Mouse (Mus musculus) G1E (cell line): Measurements from ENCODE around the gene Lrba. TPM values are rescaled to one million over a fixed set of nuclear protein-coding genes. Genes with fewer than 3 reads are reported as not detected.

ENCODE experiments used
- ATAC-seq: 2 replicates; pipeline ENCODE4 v1.8.0; 2016; ENCODE audit warnings: mild to moderate bottlenecking; ENCODE audit not compliant: insufficient number of reproducible peaks, poor library complexity, low FRiP score, severe bottlenecking; ENCODE audit errors: extremely low read depth
- DNase-seq: peaks from one replicate; pipeline ENCODE4 v3.0.0; 2012; ENCODE audit warnings: low spot score
- H3K27me3 ChIP-seq: 2 replicates; pipeline ENCODE4 v1.6.1; 2012; ENCODE audit warnings: mild to moderate bottlenecking, low read length, inconsistent platforms; ENCODE audit not compliant: insufficient read depth
- H3K36me3 ChIP-seq: replicated peaks from 2 replicates; pipeline ENCODE3; 2012; ENCODE audit warnings: mild to moderate bottlenecking, inconsistent platforms
- H3K4me1 ChIP-seq: 2 replicates; pipeline ENCODE4 v1.6.1; 2012; ENCODE audit warnings: low read depth, low read length, inconsistent platforms, mixed read lengths; ENCODE audit not compliant: insufficient read depth
- H3K4me3 ChIP-seq: 2 replicates; pipeline ENCODE4 v1.5.1; 2012; ENCODE audit warnings: low read depth, mild to moderate bottlenecking, inconsistent platforms, low read length, moderate library complexity, mixed read lengths
- H3K9me3 ChIP-seq: replicated peaks from 2 replicates; pipeline ENCODE4 v1.6.1; 2012; ENCODE audit warnings: inconsistent platforms
- CTCF ChIP-seq: IDR thresholded peaks from 2 replicates; pipeline ENCODE4 v1.5.1; 2012; ENCODE audit warnings: low read depth, low read length, inconsistent platforms, mixed read lengths
- GATA1 ChIP-seq: IDR thresholded peaks from 2 replicates; pipeline ENCODE4 v1.6.1; 2012; ENCODE audit warnings: borderline replicate concordance, low read length, inconsistent platforms, mixed read lengths
- GATA2 ChIP-seq: IDR thresholded peaks from 2 replicates; pipeline ENCODE4 v1.6.1; 2012; ENCODE audit warnings: low read depth, low read length, inconsistent platforms, borderline replicate concordance
- POLR2AphosphoS5 ChIP-seq: IDR thresholded peaks from 2 replicates; pipeline ENCODE4 v1.6.1; 2012; ENCODE audit warnings: low read depth, low read length, inconsistent platforms; ENCODE audit not compliant: insufficient replicate concordance
- TAL1 ChIP-seq: conservative IDR thresholded peaks from 2 replicates; pipeline ENCODE4 v1.6.1; 2012; ENCODE audit warnings: low read depth, low read length, inconsistent platforms, mixed read lengths
- polyA plus RNA-seq: library from polyadenylated mRNA; stranded (reverse); fragments of >175 nt; gene quantifications from 2 replicates; pipeline ENCODE4 v1.2.3, GENCODE M21; 2012
- total RNA-seq, 2 experiments: library from RNA; stranded (forward) in 1 of 2; stranded (reverse) in 1 of 2; fragments of 200-1000 nt in 1 of 2; fragments of >200 nt in 1 of 2; fragmentation: Nextera tagmentation in 1 of 2; gene quantifications; 2 replicates each; pipeline ENCODE4 v1.2.3; 2014 to 2017

Lrba gene
- total and polyA plus RNA-seq, 3 experiments = 6.1 to 34.4 (median 30.4) TPM

DNA sequence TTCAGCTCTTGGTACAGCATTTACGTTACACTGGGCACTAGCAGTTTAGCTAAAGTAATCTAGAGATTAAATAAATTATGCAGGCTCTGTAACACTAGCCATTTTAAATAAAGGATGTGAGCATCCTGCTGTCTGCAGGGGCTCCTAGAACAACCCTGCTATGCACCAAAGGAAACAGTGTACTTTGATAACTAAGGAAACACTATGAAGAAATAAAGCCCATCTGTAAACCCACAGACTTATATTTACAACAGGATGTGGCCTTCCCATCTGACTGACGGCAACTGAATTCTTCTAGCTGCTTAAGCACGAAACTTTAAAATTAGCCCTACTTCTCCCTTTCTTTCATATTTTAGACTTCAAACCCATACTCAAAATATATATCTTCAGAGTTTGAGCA lies 28.0 kb upstream of the Lrba start:
- TF ChIP-seq GATA1 = no peak
- TF ChIP-seq GATA2 = no peak
- no peak for TF ChIP-seq POLR2AphosphoS5
- TF ChIP-seq CTCF = no peak
- no peak for TF ChIP-seq TAL1
- no peaks in the 10 kb centered on the region for H3K9me3 ChIP-seq
- peaks cover 9% of the 10 kb centered on the region for H3K27me3 ChIP-seq
- H3K4me3 ChIP-seq = no peak overlapping the region
- ATAC-seq (no peak), DNase-seq (no peak)
- no peaks in the 10 kb centered on the region for H3K36me3 ChIP-seq
- H3K4me1 ChIP-seq = no peaks in the 10 kb centered on the region

- H3K27me3 ChIP-seq = peaks cover 8% of the 10 kb centered on the region; the same call in 1 of the 2 replicates
- no peak for ATAC-seq
- no peak overlapping the region for H3K4me3 ChIP-seq
- TF ChIP-seq CTCF (no peak), POLR2AphosphoS5 (no peak), GATA2 (no peak), GATA1 (no peak), TAL1 (no peak)
- no peaks in the 10 kb centered on the region for H3K9me3 ChIP-seq
- H3K4me1 ChIP-seq = peaks cover 4% of the 10 kb centered on the region
- no peak for DNase-seq
- no peaks in the 10 kb centered on the region for H3K36me3 ChIP-seq
Observed at GRCm38 (mm10) chr3:86201645-86202175, 22.8 kb upstream of the Lrba start.

DNA sequence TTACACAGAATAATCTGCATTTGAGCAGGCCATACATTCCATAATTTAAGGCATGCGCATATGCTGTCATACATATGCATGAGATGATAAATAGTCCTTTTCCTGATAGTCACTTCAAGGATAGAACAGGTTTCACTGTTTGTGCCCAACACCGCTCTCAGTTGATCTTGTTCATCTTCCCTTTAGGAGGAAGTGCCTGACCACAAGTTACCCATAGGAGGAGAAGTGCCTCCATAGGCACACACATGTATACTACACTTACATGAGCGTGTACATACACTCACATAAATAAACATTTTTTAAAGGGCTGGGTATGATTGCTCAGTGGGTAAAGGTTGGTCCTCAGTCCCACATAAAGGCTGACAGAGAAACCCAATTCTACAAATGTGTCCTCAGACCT lies 22.0 kb upstream of the Lrba start:
- peaks cover 4% of the 10 kb centered on the region for H3K4me1 ChIP-seq
- no peaks in the 10 kb centered on the region for H3K9me3 ChIP-seq
- no peaks in the 10 kb centered on the region for H3K36me3 ChIP-seq
- H3K27me3 ChIP-seq = peaks cover 9% of the 10 kb centered on the region; the same call in 1 of the 2 replicates
- no peak for TF ChIP-seq TAL1
- no peak for TF ChIP-seq GATA2
- no peak for TF ChIP-seq POLR2AphosphoS5
- no peak for TF ChIP-seq GATA1
- no peak for TF ChIP-seq CTCF
- ATAC-seq = no peak
- H3K4me3 ChIP-seq = no peak overlapping the region
- DNase-seq = no peak

DNA sequence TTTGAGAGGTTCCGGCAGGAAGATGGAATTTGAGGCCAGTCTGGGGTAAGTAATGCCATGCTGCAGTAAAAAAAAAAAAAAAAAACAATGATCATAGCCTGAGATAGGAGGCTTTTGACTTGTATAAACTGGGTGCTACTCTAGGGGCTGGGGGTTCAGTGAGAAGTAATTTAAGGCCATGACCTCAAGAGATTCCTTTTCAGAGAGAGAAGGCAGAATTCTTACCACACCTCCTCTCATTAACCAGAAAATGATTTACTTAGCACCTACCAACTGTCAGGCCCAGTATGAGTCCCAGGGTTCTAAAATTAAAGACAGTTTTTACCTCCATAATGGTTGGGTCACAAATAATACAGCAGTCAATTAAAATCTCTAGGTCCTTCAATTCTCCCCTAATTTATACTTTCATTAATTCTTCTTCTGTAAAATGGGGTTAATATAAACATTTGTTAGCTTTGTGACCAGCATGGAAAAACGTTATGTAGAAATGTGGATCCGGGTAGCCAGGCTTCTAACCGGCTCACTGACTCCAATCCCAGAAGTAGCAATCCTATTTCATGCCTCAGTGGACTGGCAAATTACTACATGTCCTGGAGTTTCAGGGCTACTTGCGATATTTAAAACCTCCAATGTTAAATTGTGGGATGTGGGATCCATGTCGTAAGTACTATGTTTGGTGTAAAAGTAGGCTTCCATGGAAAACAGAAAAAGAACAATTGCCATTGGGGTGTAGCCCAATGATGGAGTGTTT lies 19.7 kb upstream of the Lrba start:
- ATAC-seq (no peak), DNase-seq (no peak)
- H3K36me3 ChIP-seq = no peaks in the 10 kb centered on the region
- no peak overlapping the region for H3K4me3 ChIP-seq
- H3K9me3 ChIP-seq = no peaks in the 10 kb centered on the region
- TF ChIP-seq GATA2 (no peak), POLR2AphosphoS5 (no peak)
- H3K4me1 ChIP-seq = peaks cover 4% of the 10 kb centered on the region
- peaks cover 16% of the 10 kb centered on the region; the same call in 1 of the 2 replicates for H3K27me3 ChIP-seq

DNA sequence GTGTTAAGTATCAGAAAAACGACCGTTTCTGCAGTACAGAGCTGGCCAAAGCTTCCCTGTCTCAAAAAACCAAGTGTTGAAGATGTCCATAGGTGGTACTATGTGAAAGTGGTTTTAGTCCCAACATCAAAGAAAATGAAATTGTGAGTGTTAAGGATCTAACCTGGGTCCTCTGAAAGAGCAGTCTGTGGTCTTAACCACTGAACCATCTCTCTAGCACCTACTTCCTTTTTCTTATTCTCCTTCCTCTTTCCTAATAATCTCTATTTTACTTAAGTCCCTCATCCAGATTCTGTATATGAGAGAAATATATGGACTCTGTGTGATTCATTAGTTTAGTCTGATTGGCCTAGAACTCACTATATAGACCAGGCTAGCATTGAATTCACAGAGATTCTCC lies 17.9 kb upstream of the Lrba start:
- Histone ChIP-seq H3K36me3 (no peaks in the 10 kb centered on the region), H3K27me3 (peaks cover 16% of the 10 kb centered on the region; the same call in 1 of the 2 replicates), H3K4me3 (no peak overlapping the region), H3K4me1 (peaks cover 6% of the 10 kb centered on the region), H3K9me3 (no peaks in the 10 kb centered on the region)
- DNase-seq (no peak), ATAC-seq (no peak)
- TF ChIP-seq GATA1 (no peak), CTCF (no peak), TAL1 (no peak), POLR2AphosphoS5 (no peak), GATA2 (no peak)

GRCm38 (mm10) chr3:86210267-86210939 lies 14.1 kb upstream of the Lrba start:
- DNase-seq (no peak), ATAC-seq (no peak)
- no peaks in the 10 kb centered on the region for H3K36me3 ChIP-seq
- H3K27me3 ChIP-seq = peaks cover 10% of the 10 kb centered on the region; the same call in 1 of the 2 replicates
- peaks cover 2% of the 10 kb centered on the region; the same call in 1 of the 2 replicates for H3K4me1 ChIP-seq
- H3K4me3 ChIP-seq = no peak overlapping the region
- no peaks in the 10 kb centered on the region for H3K9me3 ChIP-seq
- TF ChIP-seq GATA1 = no peak
- no peak for TF ChIP-seq POLR2AphosphoS5
